8 mouse cellular contexts compared by ENCODE assay signal in the genomic region with DNA sequence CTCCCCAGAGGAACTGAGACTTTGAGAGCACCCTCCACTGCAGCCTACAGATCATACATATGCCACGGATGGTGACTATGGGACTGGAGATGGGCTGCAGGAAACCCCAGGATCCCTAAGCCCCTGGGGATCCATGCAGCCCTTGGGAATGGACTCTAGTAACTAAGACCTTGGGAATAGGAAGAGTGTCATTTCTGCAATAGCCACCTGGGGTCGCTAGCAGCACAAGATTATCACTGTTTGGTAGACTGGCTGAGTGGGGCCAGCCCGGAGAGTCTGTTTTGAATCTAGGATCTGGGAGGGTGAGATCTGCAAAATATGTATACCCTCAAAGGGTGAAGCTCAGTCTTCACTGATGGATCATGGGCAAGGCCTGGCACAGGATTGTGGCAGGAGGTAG. TPM values are rescaled to one million over a fixed set of nuclear protein-coding genes. Genes with fewer than 3 reads are reported as not detected.
DNase-seq lines count a peak whose midpoint lies in the region; ATAC-seq and TF ChIP-seq lines count a peak whose summit lies in the region.

No protein-coding gene starts in this region.

- H3K9me3 ChIP-seq in heart, postnatal 0 days (replicated peaks; ENCODE audit: control insufficient read depth, low read length), result no peaks in the 10 kb centered on the region
- no peaks in the 10 kb centered on the region for H3K9me3 ChIP-seq in liver, postnatal 0 days (ENCODE audit: low read length)

- no peak overlapping the region for H3K4me2 ChIP-seq in heart, postnatal 0 days (ENCODE audit: low read depth, low read length)
- H3K4me2 ChIP-seq in liver, postnatal 0 days (ENCODE audit: low read depth, low read length), result no peak overlapping the region

- no peak overlapping the region for H3K4me3 ChIP-seq in heart, postnatal 0 days (ENCODE audit: low read depth, low read length)
- no peak overlapping the region for H3K4me3 ChIP-seq in layer of hippocampus, adult 2 months
- no peak overlapping the region for H3K4me3 ChIP-seq in liver, postnatal 0 days (ENCODE audit: low read depth, low read length)

- H3K9ac ChIP-seq in heart, postnatal 0 days (replicated peaks; ENCODE audit: low read depth, low read length), result no peak overlapping the region
- no peak overlapping the region for H3K9ac ChIP-seq in liver, postnatal 0 days (replicated peaks)

- H3K4me1 ChIP-seq in heart, postnatal 0 days (ENCODE audit: control insufficient read depth, insufficient read depth), result no peaks in the 10 kb centered on the region
- peaks cover 4% of the 10 kb centered on the region for H3K4me1 ChIP-seq in liver, postnatal 0 days (ENCODE audit: insufficient read depth)

- H3K27me3 ChIP-seq in heart, postnatal 0 days (ENCODE audit: control insufficient read depth, insufficient read depth, low read length), result no peaks in the 10 kb centered on the region
- no peaks in the 10 kb centered on the region for H3K27me3 ChIP-seq in liver, postnatal 0 days (ENCODE audit: insufficient read depth, low read length)

- H3K36me3 ChIP-seq in heart, postnatal 0 days (replicated peaks; ENCODE audit: control insufficient read depth, insufficient read depth, low read length), result peaks cover 6% of the 10 kb centered on the region
- peaks cover 9% of the 10 kb centered on the region for H3K36me3 ChIP-seq in liver, postnatal 0 days (replicated peaks; ENCODE audit: insufficient read depth, low read length)

- DNase-seq in gastrocnemius, adult 18-20 months (ENCODE audit: low spot score), result peak; percentile 68
- DNase-seq in gastrocnemius, postnatal 25 days, result no peak
- peak; percentile 84 for DNase-seq in adrenal gland, postnatal 14 days
- DNase-seq in embryo, embryonic 9.5 days (ENCODE audit: extremely low spot score), result peak; percentile 61
- peak; percentile 41 for DNase-seq in heart, postnatal 0 days (ENCODE audit: low spot score)
- DNase-seq in layer of hippocampus, adult 2 months (ENCODE audit: low spot score in 2 of 2), result peak; percentile 66 to 77
- peak; percentile 81 for DNase-seq in liver, postnatal 0 days
- peak; percentile 71 for DNase-seq in right cerebral cortex, adult 18-20 months

- 21% methylated on average over 3 of the region's 3 CpGs for WGBS in heart, postnatal 0 days
- 32% methylated on average over 3 of the region's 3 CpGs for WGBS in liver, postnatal 0 days (ENCODE audit: insufficient replicate concordance)

- no peak overlapping the region for H3K27ac ChIP-seq in heart, postnatal 0 days (ENCODE audit: low read depth)
- H3K27ac ChIP-seq in layer of hippocampus, adult 2 months, result 0 out of 2 replicates have a peak overlapping the region, but pooled peaks have one; percentile 37
- no peak overlapping the region for H3K27ac ChIP-seq in liver, postnatal 0 days (ENCODE audit: low read depth)

- TF ChIP-seq CTCF in heart, postnatal 0 days (IDR thresholded peaks at IDR 0.05; ENCODE audit: low read depth), result peak; percentile 68
- TF ChIP-seq CTCF in layer of hippocampus, adult 2 months (conservative IDR thresholded peaks at IDR 0.05), result peak; percentile 95
- peak; percentile 84 for TF ChIP-seq CTCF in liver, postnatal 0 days (IDR thresholded peaks at IDR 0.05; ENCODE audit: low read depth)

- no peak; the same call in 1 of the 2 replicates for ATAC-seq in heart, postnatal 0 days (ENCODE audit: insufficient read depth, low read depth)
- peak; percentile 55 for ATAC-seq in liver, postnatal 0 days

- no peak for TF ChIP-seq EP300 in heart, postnatal 0 days (IDR thresholded peaks at IDR 0.05; ENCODE audit: low read depth)
- TF ChIP-seq EP300 in liver, postnatal 0 days (IDR thresholded peaks at IDR 0.05; ENCODE audit: low read depth), result no peak

RNA-seq across cellular contexts. Expression of a gene that starts 17.1 kb away (rescaled TPM):
- 100 to 1,000 TPM in 1 of 2 experiments, 10 to 100 TPM in 1; 76.1 to 103 TPM for total RNA-seq in gastrocnemius, adult 18-20 months (2021)
- total RNA-seq in gastrocnemius, postnatal 25 days (2021), result 10 to 100 TPM; 27.4 to 32.8 TPM
- 3.0 and 4.0 TPM in 2 replicates for total RNA-seq in adrenal gland, postnatal 14 days (2021)
- 2.7 TPM in 1 of 2 replicates, not detected in the other for total RNA-seq in heart, postnatal 0 days (2014; rRNA removed; ENCODE audit: low replicate concordance)
- polyA plus RNA-seq in heart, postnatal 0 days (2015; fragmentation: Nextera tagmentation; extraction: Ambion mirVana), result 1.0 and 1.1 TPM in 2 replicates
- total RNA-seq in layer of hippocampus, adult 2 months (2021), result 100 to 1,000 TPM; 199 to 203 TPM
- polyA plus RNA-seq in liver, postnatal 0 days (2015; fragmentation: Nextera tagmentation; extraction: Ambion mirVana), result 0.60 and 0.72 TPM in 2 replicates

RNA-seq across cellular contexts. Expression of a gene that starts 37.0 kb away (rescaled TPM):
- 10 to 100 TPM; 54.7 to 60.4 TPM for total RNA-seq in gastrocnemius, adult 18-20 months (2021)
- total RNA-seq in gastrocnemius, postnatal 25 days (2021), result 10 to 100 TPM; 57.9 to 58.4 TPM
- 59.8 and 60.9 TPM in 2 replicates for total RNA-seq in adrenal gland, postnatal 14 days (2021)
- total RNA-seq in heart, postnatal 0 days (2014; rRNA removed; ENCODE audit: low replicate concordance), result 32.6 and 54.8 TPM in 2 replicates
- 119 and 121 TPM in 2 replicates for polyA plus RNA-seq in heart, postnatal 0 days (2015; fragmentation: Nextera tagmentation; extraction: Ambion mirVana)
- total RNA-seq in layer of hippocampus, adult 2 months (2021), result 10 to 100 TPM; 64.8 to 67.1 TPM
- polyA plus RNA-seq in liver, postnatal 0 days (2015; fragmentation: Nextera tagmentation; extraction: Ambion mirVana), result 52.5 and 54.5 TPM in 2 replicates

RNA-seq across cellular contexts. Expression of a gene that starts 37.9 kb away (rescaled TPM):
- 10 to 100 TPM; 65.5 to 68.8 TPM for total RNA-seq in gastrocnemius, adult 18-20 months (2021)
- total RNA-seq in gastrocnemius, postnatal 25 days (2021), result 10 to 100 TPM; 52.0 to 52.7 TPM
- 68.0 TPM in 2 replicates for total RNA-seq in adrenal gland, postnatal 14 days (2021)
- 66.0 and 87.6 TPM in 2 replicates for total RNA-seq in heart, postnatal 0 days (2014; rRNA removed; ENCODE audit: low replicate concordance)
- polyA plus RNA-seq in heart, postnatal 0 days (2015; fragmentation: Nextera tagmentation; extraction: Ambion mirVana), result 73.8 and 78.1 TPM in 2 replicates
- total RNA-seq in layer of hippocampus, adult 2 months (2021), result 100 to 1,000 TPM; 349 to 374 TPM
- 44.8 and 51.0 TPM in 2 replicates for polyA plus RNA-seq in liver, postnatal 0 days (2015; fragmentation: Nextera tagmentation; extraction: Ambion mirVana)
